Mouse (Mus musculus): ENCODE results near the gene Cactin.

DNA sequence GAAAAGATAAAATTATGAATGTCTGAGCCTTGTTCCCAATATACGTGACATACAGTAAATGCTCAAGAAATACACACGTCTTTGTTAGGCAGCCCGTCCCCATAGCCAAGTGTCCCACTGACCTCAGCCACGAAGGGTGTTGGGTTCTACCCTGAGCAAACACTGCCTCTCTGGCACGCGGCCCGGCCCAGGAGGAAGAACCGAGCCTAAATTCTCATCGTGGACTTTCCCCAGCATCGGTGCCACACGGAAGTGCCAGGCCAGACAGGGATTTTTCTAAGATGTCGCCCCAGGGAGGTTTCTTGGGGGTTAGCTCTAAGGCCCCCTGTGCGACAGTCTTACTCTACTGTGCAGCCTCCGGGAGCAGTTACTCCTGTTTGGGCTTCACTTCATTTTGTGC lies 31.1 kb upstream of the Cactin start:
- TF ChIP-seq CTCF (IDR thresholded peaks at IDR 0.05; ENCODE audit: low read depth): no peak
- TF ChIP-seq EP300 (IDR thresholded peaks at IDR 0.05; ENCODE audit: low read depth): no peak

Data from heart, postnatal 0 days (tissue).